Mouse (Mus musculus): ENCODE results near the gene Cep57l1.

Cep57l1 gene

DNA sequence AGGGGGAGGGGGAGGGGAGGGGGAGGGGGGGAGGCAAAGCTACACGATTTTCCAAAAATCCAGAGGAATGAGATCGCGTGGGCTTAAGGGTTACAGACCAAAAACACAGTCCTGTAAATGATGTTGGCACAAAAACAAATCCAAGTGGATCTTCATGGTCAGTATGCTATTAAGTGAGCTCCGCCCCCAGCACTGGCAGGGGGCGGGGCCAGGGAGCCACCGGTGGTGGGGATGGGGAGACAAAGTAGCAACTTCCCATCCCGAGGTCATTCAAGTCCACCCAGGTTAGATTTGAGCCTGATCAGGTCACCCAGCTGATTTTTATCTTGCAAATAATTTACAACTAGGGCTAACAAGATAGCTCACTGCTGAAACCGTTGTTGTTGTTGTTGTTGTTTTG is 132.3 kb downstream of the Cep57l1 start:
- DNase-seq (ENCODE audit: low spot score in 2 of 2) = no peak

GRCm38 (mm10) chr10:41676661-41677061 is 133.0 kb downstream of the Cep57l1 start:
- DNase-seq (ENCODE audit: low spot score in 2 of 2) = no peak

DNA sequence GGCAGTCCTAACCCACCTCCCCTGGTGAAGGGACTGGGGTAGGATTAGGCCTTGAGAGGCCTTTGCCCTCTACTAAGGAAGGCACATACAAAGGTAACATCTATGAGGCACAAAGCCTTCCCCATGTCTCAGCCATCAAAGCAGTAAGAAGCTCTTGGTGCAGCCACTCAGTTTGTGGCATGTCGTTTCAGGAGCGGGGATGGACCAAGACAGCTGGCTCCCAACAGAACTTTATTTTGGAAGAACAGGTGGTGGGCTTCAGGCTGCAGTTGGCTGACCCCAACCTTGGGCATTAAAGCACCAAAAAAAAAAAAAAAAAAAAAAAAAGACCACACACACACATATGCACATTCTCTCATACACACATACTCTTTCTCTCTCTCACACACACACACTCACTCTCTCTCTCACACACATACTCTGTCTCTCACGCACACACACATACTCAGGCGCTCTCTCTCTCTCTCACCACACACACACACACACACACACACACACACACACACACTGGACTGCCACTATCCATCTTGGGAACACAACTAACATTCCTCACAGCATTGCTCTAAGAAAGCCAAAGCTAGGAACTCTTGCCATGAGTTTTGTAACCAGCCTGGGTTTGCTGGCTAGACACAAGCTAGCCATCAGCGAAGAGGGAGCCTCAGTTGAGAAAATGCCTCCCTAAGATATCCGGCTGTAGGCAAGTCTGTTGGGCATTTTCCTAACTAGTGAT is 133.7 kb downstream of the Cep57l1 start:
- DNase-seq (ENCODE audit: low spot score in 2 of 2) = no peak

DNA sequence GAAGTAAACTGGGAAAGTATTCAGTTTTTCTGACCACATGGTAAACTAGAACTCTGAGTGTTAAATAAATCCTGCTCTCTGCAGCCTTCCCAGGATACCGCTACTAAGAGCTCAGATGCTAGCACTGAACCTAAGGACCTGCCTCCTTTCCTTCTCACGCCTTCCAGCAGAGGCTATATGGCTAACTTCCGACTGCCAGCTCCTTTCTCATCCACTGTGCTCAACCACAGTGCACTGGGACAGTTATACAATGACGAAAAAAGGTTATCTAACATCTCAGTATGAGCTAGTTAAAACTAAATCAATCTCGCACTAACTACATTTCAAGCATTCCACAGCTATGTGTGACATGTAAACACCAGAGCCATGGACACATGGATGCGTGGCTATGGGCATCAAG is 134.4 kb downstream of the Cep57l1 start:
- DNase-seq (ENCODE audit: low spot score in 2 of 2) = no peak

DNA sequence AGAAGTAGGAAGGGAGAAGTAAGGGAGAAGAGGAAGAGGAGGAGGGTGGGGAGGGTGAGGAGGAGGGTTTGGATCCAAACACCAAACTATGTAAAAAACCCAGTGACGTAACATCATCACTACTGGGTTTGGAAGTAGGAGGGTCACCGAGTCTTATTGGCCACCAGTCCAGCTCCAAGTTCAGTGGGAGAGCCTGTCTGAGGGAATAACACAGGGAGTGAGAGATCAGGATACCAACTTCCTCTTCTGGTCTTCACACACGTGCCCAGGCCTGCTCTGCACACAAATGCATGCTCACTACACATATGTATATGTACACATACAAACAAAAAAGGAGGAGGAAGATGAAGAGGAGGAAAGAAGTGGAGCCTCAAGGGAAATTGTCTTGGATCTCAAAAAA is 135.3 kb downstream of the Cep57l1 start:
- no peak for DNase-seq (ENCODE audit: low spot score in 2 of 2)

- no peak for DNase-seq (ENCODE audit: low spot score in 2 of 2)
Measured at GRCm38 (mm10) chr10:41670196-41670595, 139.5 kb downstream of the Cep57l1 start.
